Mouse (Mus musculus): Measurements from ENCODE around the gene Dnm2. TPM values are rescaled to one million over a fixed set of nuclear protein-coding genes. Genes with fewer than 3 reads are reported as not detected.
A peak's percentile ranks its signal among the peaks of the same experiment; 100 is the strongest.
"Not testable (repeated sequence)": the region's sequence is repeated elsewhere in the genome, so short reads cannot be mapped to it uniquely, and the experiment has no call there.

Dnm2 gene
- polyA plus RNA-seq, 1 experiment from 2014 or later, result 53.1 TPM

DNA sequence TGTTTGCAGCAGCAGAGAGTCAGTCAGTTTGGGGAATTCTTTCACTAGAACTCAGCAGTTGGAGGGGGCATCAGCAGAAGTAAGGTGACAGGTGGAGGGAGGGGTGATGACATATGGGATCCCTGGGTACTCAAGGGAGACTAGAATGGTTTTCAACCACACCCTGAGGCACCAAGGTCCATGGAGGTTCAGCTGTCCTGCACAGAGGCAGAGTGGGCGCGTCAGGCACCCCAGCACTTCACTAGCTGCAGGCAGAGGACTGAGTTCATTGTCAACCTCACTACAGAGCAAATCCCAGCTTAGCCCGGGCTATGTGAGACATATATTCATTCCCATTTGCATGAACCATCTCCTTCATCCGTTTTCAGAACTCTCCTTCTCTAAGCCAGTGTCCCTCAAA, 112.3 kb downstream of the Dnm2 start:
- Histone ChIP-seq H3K4me2 (ENCODE audit: low read depth, low read length) (no peak overlapping the region), H3K9me3 (ENCODE audit: control insufficient read depth, low read length) (no peaks in the 10 kb centered on the region), H3K36me3 (ENCODE audit: control insufficient read depth, insufficient read depth, low read length) (no peaks in the 10 kb centered on the region), H3K4me3 (ENCODE audit: low read depth, low read length) (no peak overlapping the region), H3K27me3 (ENCODE audit: control insufficient read depth, insufficient read depth, low read length) (no peaks in the 10 kb centered on the region), H3K27ac (ENCODE audit: low read depth, low read length) (no peak overlapping the region), H3K4me1 (ENCODE audit: control insufficient read depth, insufficient read depth, low read length) (no peaks in the 10 kb centered on the region), H3K9ac (replicated peaks; ENCODE audit: low read depth, low read length) (no peak overlapping the region)
- ATAC-seq (ENCODE audit: low read depth), result no peak
- 80% methylated on average over 4 of the region's 4 CpGs for WGBS

DNA sequence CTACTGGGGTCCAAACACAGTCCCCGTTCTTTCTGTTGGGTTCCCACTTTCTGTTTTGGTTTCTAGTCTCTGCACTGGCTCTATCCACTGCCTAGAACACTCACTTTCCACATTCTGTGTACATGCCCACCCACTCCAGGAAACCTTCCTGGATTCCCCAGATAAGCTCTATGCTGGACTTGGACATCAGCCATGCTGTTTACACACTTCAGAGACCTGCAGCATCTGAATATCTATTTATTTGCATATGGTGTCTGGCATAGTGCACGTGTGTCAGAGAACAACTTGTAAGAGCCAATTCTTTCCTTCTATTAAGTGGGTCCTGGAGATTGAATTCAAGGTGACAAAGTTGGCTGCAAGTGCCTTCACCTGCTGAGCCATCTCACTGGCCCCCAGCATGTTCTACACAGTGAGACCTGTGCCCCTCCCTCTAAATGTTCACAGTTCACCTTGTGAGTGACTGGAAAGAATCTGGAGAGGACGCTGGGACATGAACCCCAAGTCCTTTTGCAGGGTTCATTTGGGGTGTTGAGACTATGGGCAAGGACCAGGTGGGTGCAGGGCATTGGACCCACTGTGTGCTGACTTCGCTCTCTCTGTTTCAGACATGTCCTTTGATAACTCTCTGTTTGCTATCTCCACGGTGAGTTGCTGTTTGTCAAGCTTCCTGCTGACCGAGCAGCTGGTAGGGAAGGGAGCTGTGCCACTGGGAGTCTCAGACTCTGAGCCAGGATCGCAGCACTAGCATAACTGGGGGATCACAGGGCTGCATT, 115.5 kb downstream of the Dnm2 start:
- Histone ChIP-seq H3K36me3 (ENCODE audit: control insufficient read depth, insufficient read depth, low read length) (no peaks in the 10 kb centered on the region), H3K4me1 (ENCODE audit: control insufficient read depth, insufficient read depth, low read length) (no peaks in the 10 kb centered on the region), H3K4me3 (ENCODE audit: low read depth, low read length) (no peak overlapping the region), H3K9me3 (ENCODE audit: control insufficient read depth, low read length) (no peaks in the 10 kb centered on the region), H3K9ac (replicated peaks; ENCODE audit: low read depth, low read length) (no peak overlapping the region), H3K27me3 (ENCODE audit: control insufficient read depth, insufficient read depth, low read length) (no peaks in the 10 kb centered on the region), H3K27ac (ENCODE audit: low read depth, low read length) (no peak overlapping the region), H3K4me2 (ENCODE audit: low read depth, low read length) (no peak overlapping the region)
- ATAC-seq (ENCODE audit: low read depth), result no peak
- 80% methylated on average over 7 of the region's 7 CpGs for WGBS

DNA sequence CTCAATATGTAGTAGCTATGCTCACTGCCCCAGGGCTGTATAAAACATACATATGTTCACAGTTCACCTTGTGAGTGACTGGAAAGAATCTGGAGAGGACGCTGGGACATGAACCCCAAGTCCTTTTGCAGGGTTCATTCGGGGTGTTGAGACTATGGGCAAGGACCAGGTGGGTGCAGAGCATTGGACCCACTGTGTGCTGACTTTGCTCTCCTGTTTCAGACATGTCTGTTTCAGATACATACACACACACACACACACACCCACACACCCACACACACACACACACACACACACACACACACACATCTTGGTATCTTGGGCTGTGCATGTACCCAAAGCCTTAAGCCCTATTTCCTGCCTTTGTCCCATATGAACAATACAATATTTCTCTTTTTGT, 117.3 kb downstream of the Dnm2 start:
- not testable (repeated sequence) for H3K9ac ChIP-seq (replicated peaks; ENCODE audit: low read depth, low read length); H3K4me3 ChIP-seq (ENCODE audit: low read depth, low read length); H3K27me3 ChIP-seq (ENCODE audit: control insufficient read depth, insufficient read depth, low read length); H3K27ac ChIP-seq (ENCODE audit: low read depth, low read length); H3K9me3 ChIP-seq (ENCODE audit: control insufficient read depth, low read length); H3K4me2 ChIP-seq (ENCODE audit: low read depth, low read length); H3K4me1 ChIP-seq (ENCODE audit: control insufficient read depth, insufficient read depth, low read length); ATAC-seq (ENCODE audit: low read depth); H3K36me3 ChIP-seq (ENCODE audit: control insufficient read depth, insufficient read depth, low read length)
- WGBS, result 92% methylated on average over 2 of the region's 2 CpGs

DNA sequence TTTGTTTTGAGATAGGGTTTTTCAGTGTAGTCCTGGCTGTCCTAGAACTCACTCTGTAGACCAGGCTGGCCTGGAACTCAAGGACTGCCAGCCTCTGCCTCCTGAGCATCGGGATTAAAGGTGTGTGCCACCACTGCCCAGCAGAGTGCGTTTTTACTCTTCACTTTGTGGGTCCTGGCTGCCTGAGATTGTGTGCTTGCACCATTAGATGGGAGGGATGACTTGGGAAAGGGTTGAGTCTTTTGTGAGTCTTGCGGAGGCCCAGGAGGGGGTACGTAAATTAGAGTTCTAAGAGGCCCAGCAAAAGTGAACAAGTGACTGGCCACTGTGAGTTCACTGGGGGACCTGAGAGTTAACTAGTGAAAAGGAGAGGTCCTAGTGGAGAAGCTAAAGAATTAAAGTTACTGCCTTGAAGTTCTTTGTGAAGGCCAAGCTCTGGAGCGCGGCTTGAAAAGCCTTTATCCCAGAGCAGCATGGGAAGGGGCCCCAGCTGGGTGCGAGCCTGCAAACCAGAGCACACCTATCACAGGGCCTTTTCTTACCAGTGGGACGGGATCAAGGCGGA, 120.7 kb downstream of the Dnm2 start:
- H3K4me3 ChIP-seq (ENCODE audit: low read depth, low read length), result peak overlapping the region; percentile 74
- WGBS, result 3% methylated on average over 9 of the region's 9 CpGs
- 0 out of 2 replicates have a peak, but pooled peaks cover 4% of the 10 kb centered on the region for H3K36me3 ChIP-seq (ENCODE audit: control insufficient read depth, insufficient read depth, low read length)
- peak overlapping the region; percentile 96 for H3K27ac ChIP-seq (ENCODE audit: low read depth, low read length)
- peak overlapping the region; percentile 68 for H3K4me2 ChIP-seq (ENCODE audit: low read depth, low read length)
- H3K27me3 ChIP-seq (ENCODE audit: control insufficient read depth, insufficient read depth, low read length), result no peaks in the 10 kb centered on the region
- ATAC-seq (ENCODE audit: low read depth), result peak; percentile 54
- peak overlapping the region; percentile 55 for H3K9ac ChIP-seq (replicated peaks; ENCODE audit: low read depth, low read length)
- no peaks in the 10 kb centered on the region for H3K9me3 ChIP-seq (ENCODE audit: control insufficient read depth, low read length)
- H3K4me1 ChIP-seq (ENCODE audit: control insufficient read depth, insufficient read depth, low read length), result peaks cover 18% of the 10 kb centered on the region

DNA sequence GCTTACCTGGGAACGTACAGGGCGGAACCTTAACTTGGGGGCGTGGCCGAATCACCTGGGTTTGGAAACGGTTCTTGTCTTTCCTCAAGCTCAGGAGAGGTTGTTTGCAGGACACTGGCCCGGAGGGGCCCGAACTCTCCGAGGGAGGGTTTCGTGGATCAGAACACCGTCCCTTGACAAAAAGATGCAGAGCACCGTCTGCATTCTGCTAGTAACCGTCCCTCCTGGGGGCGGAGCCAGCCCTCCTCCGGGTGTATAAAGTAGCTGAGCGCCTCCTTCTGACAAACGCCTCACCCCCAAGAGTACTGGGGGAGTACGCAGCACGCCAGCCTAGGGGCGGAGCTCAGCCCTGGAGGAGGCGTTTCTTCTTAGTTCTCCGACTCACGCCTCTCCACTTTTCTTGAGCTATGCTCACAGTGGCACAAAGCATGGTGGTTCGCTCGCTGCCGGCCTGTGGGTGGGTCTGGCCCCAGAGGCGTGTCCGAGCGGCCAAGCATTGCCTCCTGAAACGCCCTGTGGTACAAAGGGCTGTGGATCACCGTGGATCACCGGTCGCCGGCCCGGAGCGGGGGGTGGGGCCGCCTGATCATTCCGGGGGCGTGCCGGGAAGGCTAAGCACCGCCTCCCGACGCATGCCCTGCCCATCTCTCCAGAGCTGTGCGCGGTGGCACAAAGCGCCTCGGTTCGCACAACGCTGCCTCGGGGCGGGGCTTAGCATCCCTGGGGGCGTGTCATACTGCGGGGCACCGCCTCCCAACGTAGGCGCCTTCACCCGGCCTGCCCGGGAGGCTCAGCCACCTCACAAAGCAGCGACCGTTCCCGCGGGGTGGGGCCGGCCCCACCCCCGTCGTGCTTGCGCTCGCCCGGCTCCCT, 121.4 kb downstream of the Dnm2 start:
- Histone ChIP-seq H3K4me2 (ENCODE audit: low read depth, low read length) (peak overlapping the region; percentile 68), H3K36me3 (ENCODE audit: control insufficient read depth, insufficient read depth, low read length) (peaks cover 7% of the 10 kb centered on the region; the same call in 1 of the 2 replicates), H3K4me3 (ENCODE audit: low read depth, low read length) (peak overlapping the region; percentile 74), H3K9me3 (ENCODE audit: control insufficient read depth, low read length) (no peaks in the 10 kb centered on the region), H3K27ac (ENCODE audit: low read depth, low read length) (peak overlapping the region; percentile 96), H3K27me3 (ENCODE audit: control insufficient read depth, insufficient read depth, low read length) (no peaks in the 10 kb centered on the region), H3K9ac (replicated peaks; ENCODE audit: low read depth, low read length) (peak overlapping the region; percentile 95), H3K4me1 (ENCODE audit: control insufficient read depth, insufficient read depth, low read length) (peaks cover 18% of the 10 kb centered on the region)
- under 1% methylated on average over 60 of the region's 67 CpGs for WGBS
- peak; percentile 93 for ATAC-seq (ENCODE audit: low read depth)

DNA sequence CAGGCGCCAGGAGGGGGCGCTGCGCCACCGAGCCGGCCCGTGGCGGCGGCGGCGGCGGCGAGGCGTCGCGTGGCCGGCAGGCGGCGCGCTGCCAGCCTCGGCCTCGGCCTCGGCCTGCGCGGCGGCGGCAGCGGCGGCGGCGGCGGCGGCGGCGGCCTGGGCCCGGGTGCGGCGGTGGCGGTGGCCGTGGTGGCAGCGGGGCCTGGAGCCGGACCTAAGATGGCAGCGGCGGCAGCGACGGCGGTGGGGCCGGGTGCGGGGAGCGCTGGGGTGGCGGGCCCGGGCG, 122.0 kb downstream of the Dnm2 start, which contains the start of gene Carm1:
Carm1 (plus strand) TSS at position 106 of the 286 bp plus-strand sequence.
- Histone ChIP-seq H3K27ac (ENCODE audit: low read depth, low read length) (peak within 1 kb of the TSS; percentile 96), H3K4me2 (ENCODE audit: low read depth, low read length) (peak within 1 kb of the TSS; percentile 81), H3K36me3 (ENCODE audit: control insufficient read depth, insufficient read depth, low read length) (peaks cover 8% of the 10 kb centered on the region; the same call in 1 of the 2 replicates), H3K4me1 (ENCODE audit: control insufficient read depth, insufficient read depth, low read length) (peaks cover 18% of the 10 kb centered on the region), H3K27me3 (ENCODE audit: control insufficient read depth, insufficient read depth, low read length) (no peaks in the 10 kb centered on the region), H3K4me3 (ENCODE audit: low read depth, low read length) (peak within 1 kb of the TSS; percentile 74), H3K9ac (replicated peaks; ENCODE audit: low read depth, low read length) (peak within 1 kb of the TSS; percentile 95), H3K9me3 (ENCODE audit: control insufficient read depth, low read length) (no peaks in the 10 kb centered on the region)
- ATAC-seq (ENCODE audit: low read depth), result no peak
- 0% methylated on average over 18 of the region's 52 CpGs for WGBS

DNA sequence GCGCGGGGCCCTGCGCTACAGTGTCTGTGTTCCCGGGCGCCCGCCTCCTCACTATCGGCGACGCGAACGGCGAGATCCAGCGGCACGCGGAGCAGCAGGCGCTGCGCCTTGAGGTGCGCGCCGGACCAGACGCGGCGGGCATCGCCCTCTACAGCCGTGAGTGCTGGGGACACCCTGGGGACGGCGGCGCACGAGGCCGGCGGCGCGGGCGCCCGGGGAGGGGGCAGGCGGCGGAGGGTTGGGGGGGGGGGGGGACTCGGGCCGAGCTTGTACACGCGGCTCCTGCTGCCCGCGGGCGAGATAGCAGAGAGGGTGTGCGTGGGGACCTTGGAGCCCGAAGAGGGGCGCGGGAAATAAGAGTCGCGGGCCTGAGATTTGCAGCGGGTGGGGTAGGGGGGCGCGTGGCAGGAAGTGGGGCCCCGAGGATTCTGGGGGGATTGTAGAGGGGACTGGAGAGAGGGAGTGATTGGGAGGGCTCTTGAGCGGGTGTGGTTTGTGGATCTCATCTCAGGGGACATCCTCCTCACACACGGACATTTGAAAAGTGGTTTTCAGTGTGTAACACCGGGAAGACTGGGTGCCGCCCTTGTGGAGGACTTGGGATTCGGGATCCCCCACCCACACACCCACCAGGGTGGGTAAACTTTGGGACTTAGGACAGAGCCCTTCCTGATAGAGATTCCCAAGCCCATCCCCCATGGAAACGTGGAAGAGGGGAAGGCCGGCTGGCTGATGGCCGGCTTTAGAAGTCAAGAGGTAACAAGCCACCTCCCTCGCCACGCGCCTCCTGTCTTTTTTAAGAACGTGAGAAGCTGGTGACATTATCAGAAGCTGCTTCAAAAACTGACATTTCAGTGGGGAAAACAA, 122.6 kb downstream of the Dnm2 start:
- Histone ChIP-seq H3K9ac (replicated peaks; ENCODE audit: low read depth, low read length) (peak overlapping the region; percentile 95), H3K4me1 (ENCODE audit: control insufficient read depth, insufficient read depth, low read length) (peaks cover 18% of the 10 kb centered on the region), H3K9me3 (ENCODE audit: control insufficient read depth, low read length) (no peaks in the 10 kb centered on the region), H3K36me3 (ENCODE audit: control insufficient read depth, insufficient read depth, low read length) (peaks cover 8% of the 10 kb centered on the region; the same call in 1 of the 2 replicates), H3K27ac (ENCODE audit: low read depth, low read length) (peak overlapping the region; percentile 96), H3K4me2 (ENCODE audit: low read depth, low read length) (peak overlapping the region; percentile 81), H3K4me3 (ENCODE audit: low read depth, low read length) (peak overlapping the region; percentile 74), H3K27me3 (ENCODE audit: control insufficient read depth, insufficient read depth, low read length) (no peaks in the 10 kb centered on the region)
- peak; percentile 29 for ATAC-seq (ENCODE audit: low read depth)
- WGBS, result under 1% methylated on average over 26 of the region's 66 CpGs

DNA sequence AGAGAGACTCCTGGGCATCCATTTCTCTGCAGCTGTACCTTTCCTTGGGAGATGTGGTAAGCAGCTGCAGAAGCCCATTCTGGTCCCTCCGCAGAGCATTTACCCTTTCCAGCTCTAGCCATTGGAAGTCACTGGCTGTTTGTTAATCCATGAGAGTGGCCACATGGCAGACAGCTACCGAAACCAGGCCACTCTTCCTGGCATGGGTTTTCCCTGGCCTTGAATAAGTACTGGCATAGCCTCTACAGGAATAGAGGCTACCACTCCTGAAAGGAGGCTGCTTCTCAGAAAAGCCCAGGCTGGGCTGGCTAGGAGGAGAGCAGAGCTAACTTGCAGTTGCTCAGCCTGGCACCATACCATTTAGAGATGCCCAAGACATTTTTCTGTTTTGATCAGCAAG, 126.3 kb downstream of the Dnm2 start:
- H3K4me1 ChIP-seq (ENCODE audit: control insufficient read depth, insufficient read depth, low read length), result peaks cover 15% of the 10 kb centered on the region
- no peaks in the 10 kb centered on the region for H3K27me3 ChIP-seq (ENCODE audit: control insufficient read depth, insufficient read depth, low read length)
- H3K9me3 ChIP-seq (ENCODE audit: control insufficient read depth, low read length), result no peaks in the 10 kb centered on the region
- H3K4me2 ChIP-seq (ENCODE audit: low read depth, low read length), result no peak overlapping the region
- no peak overlapping the region for H3K4me3 ChIP-seq (ENCODE audit: low read depth, low read length)
- no peak overlapping the region for H3K9ac ChIP-seq (replicated peaks; ENCODE audit: low read depth, low read length)
- H3K27ac ChIP-seq (ENCODE audit: low read depth, low read length), result no peak overlapping the region
- peaks cover 8% of the 10 kb centered on the region; the same call in 1 of the 2 replicates for H3K36me3 ChIP-seq (ENCODE audit: control insufficient read depth, insufficient read depth, low read length)
- ATAC-seq (ENCODE audit: low read depth), result no peak
- 98% methylated on average over 2 of the region's 2 CpGs for WGBS

All from neural tube, embryonic 14.5 days (tissue).